Mouse (Mus musculus): ENCODE measurements around the gene Dmpk.
A peak's percentile ranks its signal among the peaks of the same experiment; 100 is the strongest.

GRCm38 (mm10) chr7:19069500-19069899, 14.1 kb upstream of the Dmpk start:
- TF ChIP-seq E2F4 (IDR thresholded peaks at IDR 0.05; ENCODE audit: insufficient replicate concordance, low read depth, low read length) (no peak), CTCF (conservative IDR thresholded peaks at IDR 0.05 in 1 of 2, IDR thresholded peaks at IDR 0.05 in 1 of 2; ENCODE audit: low read depth in 2 of 2, low read length in 2 of 2) (peak; percentile 31 to 67; a peak in 3 of 4 replicates), UBTF (IDR thresholded peaks at IDR 0.05; ENCODE audit: low read depth, low read length) (no peak), KAT2A (IDR thresholded peaks at IDR 0.05; ENCODE audit: insufficient replicate concordance, low read length) (no peak), USF1 (IDR thresholded peaks at IDR 0.05; ENCODE audit: low read depth, low read length) (no peak), HCFC1 (IDR thresholded peaks at IDR 0.05; ENCODE audit: low read depth, low read length) (no peak)

Measured in CH12.LX (cell line).